Mouse (Mus musculus) MEL (cell line): ENCODE results near the gene Sall1. TPM values are rescaled to one million over a fixed set of nuclear protein-coding genes. Genes with fewer than 3 reads are reported as not detected.

Source experiments
- DNase-seq: peaks from one replicate; pipeline ENCODE4 v3.0.0; 2011; ENCODE audit warnings: low read depth, low spot score
- H3K27ac ChIP-seq: 2 replicates; pipeline ENCODE4 v1.5.1; 2012; ENCODE audit warnings: low read depth, mild to moderate bottlenecking, control low read depth, low read length, moderate library complexity; ENCODE audit not compliant: control insufficient read depth
- H3K27me3 ChIP-seq, 2 experiments: fragments of 150-350 bp in 1 of 2; sonication (generic) in 1 of 2; 2 replicates each; pipeline ENCODE4 v1.6.1; 2012; ENCODE audit warnings: low read length in 2 of 2, mild to moderate bottlenecking in 2 of 2, improper control_type of control experiment in 1 of 2, moderate library complexity in 1 of 2; ENCODE audit not compliant: insufficient read depth in 2 of 2, control insufficient read depth in 1 of 2
- H3K36me3 ChIP-seq, 2 experiments: 2 replicates each; pipeline ENCODE4 v1.6.1; 2012 to 2014; ENCODE audit warnings: low read length in 2 of 2, improper control_type of control experiment in 1 of 2, inconsistent platforms in 1 of 2, mild to moderate bottlenecking in 1 of 2; ENCODE audit not compliant: insufficient read depth in 2 of 2, control insufficient read depth in 1 of 2
- H3K4me1 ChIP-seq, 2 experiments: fragments of 150-350 bp in 1 of 2; sonication (generic) in 1 of 2; 2 replicates each; pipeline ENCODE4 v1.6.1; 2012; ENCODE audit warnings: low read length in 2 of 2, improper control_type of control experiment in 1 of 2, mild to moderate bottlenecking in 1 of 2; ENCODE audit not compliant: insufficient read depth in 2 of 2, control insufficient read depth in 1 of 2
- H3K4me3 ChIP-seq, 2 experiments: fragments of 150-350 bp in 1 of 2; sonication (generic) in 1 of 2; 2 replicates each; pipeline ENCODE4 v1.5.1; 2012; ENCODE audit warnings: low read depth in 2 of 2, low read length in 2 of 2, mild to moderate bottlenecking in 2 of 2, moderate library complexity in 2 of 2, control low read depth in 1 of 2, improper control_type of control experiment in 1 of 2; ENCODE audit not compliant: control insufficient read depth in 1 of 2, insufficient read depth in 1 of 2
- H3K79me2 ChIP-seq: 2 replicates; pipeline ENCODE4 v1.6.1; 2012; ENCODE audit warnings: mild to moderate bottlenecking, low read length, moderate library complexity; ENCODE audit not compliant: control insufficient read depth, poor library complexity, insufficient read depth
- H3K9ac ChIP-seq: 2 replicates; pipeline ENCODE4 v1.6.1; 2012; ENCODE audit warnings: low read depth, mild to moderate bottlenecking, control low read depth, low read length, moderate library complexity; ENCODE audit not compliant: control insufficient read depth, poor library complexity, severe bottlenecking
- H3K9me3 ChIP-seq: fragments of 150-350 bp; sonication (generic); replicated peaks from 2 replicates; pipeline ENCODE4 v1.6.1; 2012; ENCODE audit warnings: mild to moderate bottlenecking, low read length, improper control_type of control experiment, moderate library complexity; ENCODE audit not compliant: insufficient read depth
- BHLHE40 ChIP-seq: IDR thresholded peaks from 2 replicates; pipeline ENCODE4 v1.6.1; 2012; ENCODE audit warnings: low read depth, mild to moderate bottlenecking, inconsistent platforms, low read length, improper control_type of control experiment, borderline replicate concordance
- CHD2 ChIP-seq: IDR thresholded peaks from 2 replicates; pipeline ENCODE4 v1.6.1; 2011; ENCODE audit warnings: low read length, improper control_type of control experiment
- E2F4 ChIP-seq: IDR thresholded peaks from 2 replicates; pipeline ENCODE4 v1.6.1; 2011; ENCODE audit warnings: low read depth, low read length, improper control_type of control experiment, borderline replicate concordance
- GABPA ChIP-seq: IDR thresholded peaks from 2 replicates; pipeline ENCODE4 v1.6.1; 2012; ENCODE audit warnings: low read depth, mild to moderate bottlenecking, inconsistent platforms, low read length, improper control_type of control experiment, moderate library complexity
- JUND ChIP-seq: IDR thresholded peaks from 2 replicates; pipeline ENCODE4 v1.6.1; 2011; ENCODE audit warnings: low read depth, mild to moderate bottlenecking, improper control_type of control experiment, low read length
- KAT2A ChIP-seq: conservative IDR thresholded peaks from 2 replicates; pipeline ENCODE4 v1.6.1; 2012; ENCODE audit warnings: low read depth, low read length, improper control_type of control experiment, inconsistent platforms
- MAFK ChIP-seq: IDR thresholded peaks from 2 replicates; pipeline ENCODE4 v1.6.1; 2011; ENCODE audit warnings: low read depth, mild to moderate bottlenecking, low read length, improper control_type of control experiment, borderline replicate concordance
- MEF2A ChIP-seq: IDR thresholded peaks from 2 replicates; pipeline ENCODE4 v1.6.1; 2014; ENCODE audit warnings: low read depth, mild to moderate bottlenecking, inconsistent platforms, low read length, improper control_type of control experiment; ENCODE audit not compliant: poor library complexity, insufficient replicate concordance, severe bottlenecking; ENCODE audit errors: extremely low read depth
- MXI1 ChIP-seq: IDR thresholded peaks from 2 replicates; pipeline ENCODE4 v1.6.1; 2011; ENCODE audit warnings: mild to moderate bottlenecking, low read depth, low read length, improper control_type of control experiment
- MYB ChIP-seq: IDR thresholded peaks from 2 replicates; pipeline ENCODE4 v1.6.1; 2011; ENCODE audit warnings: mild to moderate bottlenecking, low read depth, low read length, improper control_type of control experiment
- NELFE ChIP-seq: IDR thresholded peaks from 2 replicates; pipeline ENCODE4 v1.6.1; 2011; ENCODE audit warnings: low read depth, low read length, improper control_type of control experiment
- POLR2AphosphoS5 ChIP-seq: IDR thresholded peaks from 2 replicates; pipeline ENCODE4 v1.6.1; 2012; ENCODE audit warnings: low read depth, borderline replicate concordance, mild to moderate bottlenecking, inconsistent platforms, low read length, moderate library complexity, mixed read lengths
- RAD21 ChIP-seq: IDR thresholded peaks from 2 replicates; pipeline ENCODE4 v1.6.1; 2011; ENCODE audit warnings: mild to moderate bottlenecking, low read depth, low read length, improper control_type of control experiment
- SIN3A ChIP-seq: IDR thresholded peaks from 2 replicates; pipeline ENCODE4 v1.6.1; 2012; ENCODE audit warnings: low read length, improper control_type of control experiment, inconsistent platforms
- UBTF ChIP-seq: IDR thresholded peaks from 2 replicates; pipeline ENCODE4 v1.6.1; 2012; ENCODE audit warnings: low read depth, mild to moderate bottlenecking, inconsistent platforms, low read length, improper control_type of control experiment, moderate library complexity, borderline replicate concordance; ENCODE audit not compliant: insufficient read depth
- USF2 ChIP-seq, 2 experiments: IDR thresholded peaks; 2 replicates each; pipeline ENCODE4 v1.6.1; 2011 to 2012; ENCODE audit warnings: improper control_type of control experiment in 2 of 2, low read length in 2 of 2, borderline replicate concordance in 1 of 2, inconsistent platforms in 1 of 2, low read depth in 1 of 2, mild to moderate bottlenecking in 1 of 2; ENCODE audit not compliant: insufficient read depth in 1 of 2
- ZKSCAN1 ChIP-seq: IDR thresholded peaks from 2 replicates; pipeline ENCODE4 v1.6.1; 2012; ENCODE audit warnings: low read depth, mild to moderate bottlenecking, inconsistent platforms, low read length, improper control_type of control experiment, moderate library complexity
- ZMIZ1 ChIP-seq: IDR thresholded peaks from 2 replicates; pipeline ENCODE4 v1.6.1; 2012; ENCODE audit warnings: low read depth, mild to moderate bottlenecking, inconsistent platforms, low read length, improper control_type of control experiment, moderate library complexity
- ZNF384 ChIP-seq: IDR thresholded peaks from 2 replicates; pipeline ENCODE4 v1.6.1; 2012; ENCODE audit warnings: low read depth, mild to moderate bottlenecking, inconsistent platforms, low read length, improper control_type of control experiment
- polyA plus RNA-seq, 2 experiments: library from polyadenylated mRNA; stranded (reverse) in 1 of 2; unstranded in 1 of 2; fragments of >175 nt in 1 of 2; fragments of >200 nt in 1 of 2; gene quantifications; 2 replicates each; pipeline versions ENCODE4 v1.2.1 to v1.2.4; 2012; ENCODE audit warnings: low replicate concordance in 2 of 2, low read depth in 1 of 2; ENCODE audit not compliant: insufficient read length in 2 of 2, insufficient read depth in 1 of 2, missing spikeins in 1 of 2
- total RNA-seq: library from RNA; depleted of rRNA; stranded (reverse); fragments of 300-350 nt; gene quantifications from 2 replicates; pipeline ENCODE4 v1.2.3, GENCODE M21; 2012

Sall1 gene
- total and polyA plus RNA-seq, 3 experiments: not detected

DNA sequence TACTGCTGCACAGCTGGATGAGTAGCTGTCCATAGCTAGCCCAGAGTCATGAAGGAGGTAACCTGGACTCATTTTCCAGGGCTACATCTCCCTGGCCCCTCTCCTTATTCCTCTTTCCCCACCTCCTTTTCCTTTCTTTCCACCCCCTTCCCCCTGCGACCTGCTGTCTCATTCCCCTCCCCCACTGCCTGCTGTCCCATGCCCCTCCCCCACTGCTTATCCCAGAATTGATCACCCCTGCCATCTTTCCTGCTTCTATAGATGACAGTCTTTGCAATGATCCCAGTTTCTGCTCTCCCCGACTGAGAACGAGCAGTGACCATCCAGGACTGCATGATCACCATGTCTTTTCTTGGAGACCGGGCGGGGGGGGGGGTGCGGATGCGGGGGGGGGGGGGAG, 35.2 kb downstream of the Sall1 start:
- H3K4me3 ChIP-seq: no peak overlapping the region
- no peaks in the 10 kb centered on the region for H3K27me3 ChIP-seq
- H3K4me1 ChIP-seq: no peaks in the 10 kb centered on the region
- no peak overlapping the region for H3K9ac ChIP-seq
- no peak for DNase-seq
- H3K27ac ChIP-seq: no peak overlapping the region
- no peaks in the 10 kb centered on the region for H3K36me3 ChIP-seq
- TF ChIP-seq ZNF384: no peak
- TF ChIP-seq, all 39 proteins: peak for 0
- no peaks in the 10 kb centered on the region for H3K79me2 ChIP-seq
- no peaks in the 10 kb centered on the region for H3K9me3 ChIP-seq

DNA sequence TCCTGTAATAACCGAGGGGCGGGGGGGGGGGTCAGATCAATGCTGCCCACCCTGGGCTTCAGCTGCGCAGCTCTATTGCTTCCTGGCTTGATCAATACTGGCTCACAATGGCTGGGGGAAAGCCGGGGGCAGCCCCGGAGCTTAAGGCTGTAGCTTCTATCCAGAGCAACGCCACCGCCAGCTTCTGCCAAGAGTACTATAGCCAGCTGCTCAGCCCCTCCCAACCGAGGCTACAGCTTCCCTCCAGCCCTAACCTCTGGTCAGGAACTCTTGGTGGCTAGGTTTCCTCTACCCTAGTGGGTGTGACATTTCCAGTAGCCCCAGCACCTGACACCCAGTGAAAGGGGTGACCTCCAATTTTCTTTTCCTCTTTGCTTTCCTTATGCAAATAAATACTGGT, 36.8 kb downstream of the Sall1 start:
- no peak for TF ChIP-seq POLR2AphosphoS5
- TF ChIP-seq ZKSCAN1: no peak
- TF ChIP-seq KAT2A: no peak
- no peak for TF ChIP-seq MAFK
- TF ChIP-seq RAD21: no peak
- TF ChIP-seq UBTF: no peak
- no peak for TF ChIP-seq JUND
- no peak for TF ChIP-seq MYB
- Histone ChIP-seq H3K4me1 (no peaks in the 10 kb centered on the region), H3K27me3 (no peaks in the 10 kb centered on the region), H3K9ac (no peak overlapping the region), H3K27ac (no peak overlapping the region), H3K79me2 (no peaks in the 10 kb centered on the region), H3K4me3 (no peak overlapping the region), H3K36me3 (no peaks in the 10 kb centered on the region), H3K9me3 (no peaks in the 10 kb centered on the region)
- DNase-seq: no peak

DNA sequence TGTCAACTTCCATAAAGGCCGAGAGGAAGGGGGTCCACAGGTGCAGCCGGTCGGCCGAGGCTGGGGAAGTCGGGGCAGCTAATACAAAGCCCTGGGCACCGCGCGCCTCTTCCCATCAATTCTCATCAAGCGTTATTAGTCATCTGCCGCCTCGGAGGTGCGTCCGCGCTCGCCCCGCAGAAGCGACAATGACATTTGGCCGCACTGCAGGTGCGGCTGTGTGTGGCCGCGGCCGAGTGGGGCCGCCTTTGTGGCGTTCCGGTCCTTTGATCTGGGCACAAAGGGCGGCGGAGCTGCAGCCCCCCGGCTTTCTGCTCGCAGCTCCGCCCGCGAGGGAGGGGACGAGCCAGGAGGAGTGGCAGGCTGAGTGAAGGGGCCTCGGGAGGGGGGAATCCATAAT, 37.5 kb downstream of the Sall1 start:
- no peaks in the 10 kb centered on the region for H3K79me2 ChIP-seq
- no peaks in the 10 kb centered on the region for H3K9me3 ChIP-seq
- no peak for TF ChIP-seq MXI1
- TF ChIP-seq USF2 (IDR thresholded peaks at IDR 0.05; ENCODE audit: borderline replicate concordance in 1 of 2, insufficient read depth in 1 of 2, low read depth in 1 of 2, low read length in 2 of 2): no peak
- TF ChIP-seq KAT2A: no peak
- TF ChIP-seq MYB: no peak
- no peak for TF ChIP-seq UBTF
- no peak for TF ChIP-seq MEF2A
- no peak for TF ChIP-seq CHD2
- TF ChIP-seq BHLHE40: no peak
- TF ChIP-seq E2F4: no peak
- no peak for TF ChIP-seq SIN3A
- no peak for TF ChIP-seq NELFE
- TF ChIP-seq ZMIZ1: no peak
- TF ChIP-seq GABPA: no peak
- no peak overlapping the region for H3K9ac ChIP-seq
- no peaks in the 10 kb centered on the region for H3K27me3 ChIP-seq
- DNase-seq: no peak
- no peak overlapping the region for H3K27ac ChIP-seq
- H3K4me1 ChIP-seq: no peaks in the 10 kb centered on the region
- H3K36me3 ChIP-seq: no peaks in the 10 kb centered on the region
- H3K4me3 ChIP-seq: no peak overlapping the region
